Mouse (Mus musculus): ENCODE results near the gene Rcn3.
"Not testable (repeated sequence)": the region's sequence is repeated elsewhere in the genome, so short reads cannot be mapped to it uniquely, and the experiment has no call there.

Gene Rcn3

GRCm38 (mm10) chr7:45124224-45125143 is 32.5 kb upstream of the Rcn3 start, which contains the start of gene Rps11:
Gene Rps11 (minus strand): TSS chr7:45124439.
- DNase-seq = peak; percentile 97 to 99

GRCm38 (mm10) chr7:45123186-45123570 is 31.2 kb upstream of the Rcn3 start:
- no peak for DNase-seq

- DNase-seq = no peak
Observed at GRCm38 (mm10) chr7:45122561-45123185, 30.7 kb upstream of the Rcn3 start.

- no peak for DNase-seq
Observed at GRCm38 (mm10) chr7:45121966-45122365, 29.9 kb upstream of the Rcn3 start.

GRCm38 (mm10) chr7:45121404-45121803 is 29.4 kb upstream of the Rcn3 start:
- no peak for DNase-seq

- no peak for DNase-seq
Observed at GRCm38 (mm10) chr7:45119780-45120709, 28.0 kb upstream of the Rcn3 start.

- DNase-seq = no peak
Observed at GRCm38 (mm10) chr7:45118336-45118735, 26.3 kb upstream of the Rcn3 start.

- no peak for DNase-seq
Observed at GRCm38 (mm10) chr7:45117566-45117965, 25.5 kb upstream of the Rcn3 start.

GRCm38 (mm10) chr7:45113476-45113875 is 21.5 kb upstream of the Rcn3 start:
- no peak for DNase-seq

GRCm38 (mm10) chr7:45112529-45112928 is 20.5 kb upstream of the Rcn3 start:
- no peak for DNase-seq

- no peak for DNase-seq
Observed at GRCm38 (mm10) chr7:45111940-45112339, 19.9 kb upstream of the Rcn3 start.

- DNase-seq = not testable (repeated sequence)
Observed at GRCm38 (mm10) chr7:45110089-45110488, 18.1 kb upstream of the Rcn3 start.

GRCm38 (mm10) chr7:45107052-45107645 is 15.1 kb upstream of the Rcn3 start:
- DNase-seq = no peak

- DNase-seq = no peak
Observed at GRCm38 (mm10) chr7:45106441-45106840, 14.4 kb upstream of the Rcn3 start.

GRCm38 (mm10) chr7:45105491-45105890 is 13.5 kb upstream of the Rcn3 start:
- no peak for DNase-seq

- no peak for DNase-seq
Observed at GRCm38 (mm10) chr7:45104941-45105340, 12.9 kb upstream of the Rcn3 start.

- DNase-seq = peak; percentile 31 to 39
Observed at GRCm38 (mm10) chr7:45103652-45104180, 11.7 kb upstream of the Rcn3 start, which contains the start of gene Fcgrt. Gene Fcgrt (minus strand): TSS chr7:45103851.

GRCm38 (mm10) chr7:45102940-45103585 is 11.0 kb upstream of the Rcn3 start:
- DNase-seq = no peak

- DNase-seq = no peak
Observed at GRCm38 (mm10) chr7:45102441-45102840, 10.4 kb upstream of the Rcn3 start.

- no peak for DNase-seq
Observed at GRCm38 (mm10) chr7:45100046-45100445, 8.0 kb upstream of the Rcn3 start.

GRCm38 (mm10) chr7:45098541-45099240 is 6.7 kb upstream of the Rcn3 start:
- DNase-seq = no peak

Data from cerebellum, postnatal 36 days (tissue).